Mouse (Mus musculus) MN1 (cell line): Measurements from ENCODE around the gene Zc3hc1.
"Not testable (repeated sequence)": the region's sequence is repeated elsewhere in the genome, so short reads cannot be mapped to it uniquely, and the experiment has no call there.

Experiments used
- DNase-seq: peaks from one replicate; pipeline ENCODE4 v3.0.0-alpha.2; 2016; ENCODE audit warnings: low spot score

Zc3hc1 gene

DNA sequence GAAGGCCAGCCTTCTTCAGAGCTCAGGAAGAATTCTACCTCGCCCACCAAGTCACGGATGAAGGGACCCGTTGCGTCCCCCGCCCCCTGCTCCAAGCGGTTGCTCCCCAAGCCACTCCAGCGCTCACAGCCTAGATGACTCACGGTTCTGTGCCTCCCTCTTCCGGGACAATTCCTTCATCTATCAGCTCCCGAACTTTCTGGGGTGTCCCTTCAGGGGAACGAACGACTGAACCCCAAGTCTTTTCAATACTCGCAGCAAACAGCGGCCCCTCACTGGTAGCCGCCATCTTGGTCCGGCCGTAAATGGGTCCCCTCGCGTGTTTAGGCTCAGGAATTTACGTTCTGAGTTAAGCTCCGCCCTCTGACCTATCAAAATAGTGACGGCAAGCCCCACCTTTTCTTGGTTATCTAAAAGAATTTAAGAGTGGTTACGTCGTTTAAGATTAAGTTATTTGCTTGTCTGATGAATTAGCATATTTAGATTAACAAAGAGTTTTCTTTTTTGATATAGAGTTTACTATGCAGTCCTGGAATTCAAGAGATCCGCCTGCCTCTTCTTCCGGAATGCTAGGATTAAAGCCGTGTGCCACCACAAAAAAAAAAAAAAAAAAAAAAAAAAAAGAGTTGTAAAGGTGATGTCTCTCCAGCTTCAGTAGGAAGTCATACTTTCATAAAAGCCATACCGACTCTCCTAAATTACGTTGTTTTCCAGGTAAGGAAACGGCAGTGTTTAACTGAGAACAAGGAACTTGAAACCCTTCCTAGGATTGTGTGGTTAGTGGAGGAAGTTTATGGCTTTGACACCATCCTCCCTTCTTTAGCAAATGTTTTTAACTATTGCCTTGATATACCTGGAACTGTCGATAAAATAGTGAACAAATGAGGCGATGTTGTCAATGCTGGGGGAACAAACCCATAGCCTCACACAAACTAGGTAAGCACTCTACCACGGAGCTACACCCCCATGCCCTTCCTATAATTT, at the start of gene Zc3hc1:
TSS of gene Zc3hc1 (minus strand) at position 315 of the 984 bp plus-strand sequence.
- peak; percentile 87 for DNase-seq

DNA sequence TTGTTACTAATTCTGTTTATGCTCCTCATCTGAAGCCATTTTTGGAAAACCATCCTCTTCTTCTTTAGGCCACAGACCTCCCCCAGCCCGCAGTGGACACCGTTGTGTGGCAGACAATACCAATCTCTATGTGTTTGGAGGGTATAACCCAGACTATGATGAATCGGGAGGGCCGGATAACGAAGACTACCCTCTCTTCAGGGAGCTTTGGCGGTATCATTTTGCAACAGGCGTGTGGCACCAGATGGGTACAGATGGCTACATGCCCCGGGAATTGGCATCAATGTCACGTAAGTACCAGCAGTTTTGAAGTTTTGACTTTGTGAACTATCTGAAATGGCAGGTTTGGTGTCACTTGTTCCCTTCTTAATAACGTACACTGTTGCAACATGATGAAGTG, 48.7 kb upstream of the Zc3hc1 start:
- DNase-seq, result no peak

GRCm38 (mm10) chr6:30437054-30437453, 46.2 kb upstream of the Zc3hc1 start:
- DNase-seq, result no peak

GRCm38 (mm10) chr6:30436476-30436875, 45.6 kb upstream of the Zc3hc1 start:
- DNase-seq, result no peak

DNA sequence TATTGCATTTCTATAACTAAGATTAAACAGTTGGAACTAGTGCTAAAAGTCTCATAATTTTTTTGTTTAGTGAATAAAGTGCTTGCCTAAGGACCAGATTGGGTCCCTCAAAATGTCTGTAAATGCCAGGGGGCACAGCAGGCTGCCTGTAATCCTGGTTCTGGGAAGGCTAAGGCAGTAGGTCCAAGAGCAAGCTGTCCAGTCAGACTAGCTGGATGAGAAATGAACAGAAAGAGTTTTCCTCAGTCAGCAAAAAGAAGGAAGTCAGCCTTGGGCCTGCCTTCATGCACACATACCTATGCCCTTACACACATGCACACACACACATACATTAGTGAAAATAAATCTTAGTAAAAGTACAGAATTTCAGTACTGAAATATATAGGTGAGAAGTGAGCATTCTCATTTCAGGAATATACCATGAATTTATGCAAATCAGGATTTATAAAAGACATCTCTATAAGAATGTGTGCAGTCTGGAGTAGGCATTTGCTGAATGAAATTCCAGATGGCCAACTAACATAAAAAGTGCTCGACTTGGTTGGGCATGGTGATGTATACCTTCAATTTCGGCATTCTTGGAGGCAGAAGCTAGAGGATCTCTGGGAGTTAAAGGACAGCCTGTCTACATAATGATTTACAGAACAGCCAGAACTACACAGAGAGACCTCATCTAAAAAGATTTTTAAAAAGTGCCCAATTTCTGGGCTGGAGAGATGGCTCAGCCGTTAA, 41.8 kb upstream of the Zc3hc1 start:
- no peak for DNase-seq

GRCm38 (mm10) chr6:30416801-30417200, 26.0 kb upstream of the Zc3hc1 start:
- DNase-seq, result no peak

DNA sequence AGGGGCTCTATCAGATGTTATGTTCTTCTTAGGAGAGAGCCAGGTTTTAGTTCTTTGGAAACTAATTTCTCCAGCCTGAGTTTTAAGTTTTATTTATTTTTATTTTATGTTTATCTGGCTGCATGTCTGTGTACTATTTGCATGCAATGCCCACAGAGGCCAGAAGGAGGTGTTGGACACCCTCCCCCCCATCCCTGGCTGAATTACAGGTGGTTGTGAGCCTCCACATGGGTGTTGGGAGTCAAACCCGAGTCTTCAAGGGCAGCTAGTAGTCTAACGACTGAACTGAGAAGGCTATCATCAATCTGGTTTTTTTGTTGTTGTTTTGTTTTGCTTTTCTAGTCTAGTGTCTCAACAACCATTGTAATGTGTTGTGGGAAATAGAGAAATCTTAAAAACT, 25.3 kb upstream of the Zc3hc1 start:
- DNase-seq, result no peak

DNA sequence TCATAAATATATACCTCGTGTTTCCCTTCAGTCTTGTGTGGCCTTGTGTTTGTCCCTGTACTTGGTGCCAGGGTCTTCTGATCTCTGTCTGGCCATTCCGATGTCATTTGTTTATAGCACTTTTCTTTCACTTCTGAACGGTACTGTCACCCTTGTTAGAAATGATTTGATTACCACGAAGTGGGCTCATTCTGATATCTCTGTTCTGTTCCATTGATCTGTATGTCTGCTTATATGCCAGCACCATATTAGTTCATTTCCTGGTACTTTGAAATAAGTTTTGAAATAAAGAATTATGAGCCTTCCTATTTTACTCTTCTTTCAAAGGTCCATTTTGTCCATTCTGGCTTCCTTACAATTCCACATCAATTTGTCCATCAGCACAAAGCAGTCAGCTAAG, 20.5 kb upstream of the Zc3hc1 start:
- DNase-seq, result no peak

DNA sequence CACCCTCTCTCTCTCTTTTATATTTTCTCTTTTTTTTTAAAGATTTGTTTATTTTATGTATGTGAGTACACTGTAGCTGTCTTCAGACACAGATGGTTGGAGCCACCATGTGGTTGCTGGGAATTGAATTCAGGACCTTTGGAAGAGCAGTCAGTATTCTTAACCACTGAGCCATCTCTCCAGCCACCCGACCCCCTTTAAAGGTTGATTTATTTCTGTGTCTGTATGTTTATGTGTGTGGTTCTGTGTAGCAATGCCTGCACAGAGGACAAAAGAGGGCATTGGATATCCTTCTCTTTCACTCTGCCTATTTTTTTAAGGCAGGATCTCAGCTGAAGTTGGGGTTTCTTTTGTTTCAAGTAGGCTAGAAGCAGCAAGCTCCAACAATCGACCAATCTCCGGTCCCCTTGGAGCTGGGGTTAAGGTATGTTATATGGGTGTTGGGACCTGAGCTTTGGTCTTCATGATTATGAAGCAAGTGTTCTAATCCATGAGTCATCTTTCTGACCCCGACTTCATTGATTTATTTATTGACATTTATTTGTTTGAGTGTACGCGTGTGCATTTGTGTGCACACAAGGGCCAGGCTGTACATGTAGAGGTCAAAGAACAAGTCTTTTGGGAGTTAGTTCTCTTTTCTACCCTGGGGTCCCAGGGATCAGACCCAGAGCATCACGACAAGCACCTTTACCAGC, 18.7 kb upstream of the Zc3hc1 start:
- DNase-seq, result no peak

- DNase-seq, result no peak
Measured at GRCm38 (mm10) chr6:30408276-30408675, 17.4 kb upstream of the Zc3hc1 start.

DNA sequence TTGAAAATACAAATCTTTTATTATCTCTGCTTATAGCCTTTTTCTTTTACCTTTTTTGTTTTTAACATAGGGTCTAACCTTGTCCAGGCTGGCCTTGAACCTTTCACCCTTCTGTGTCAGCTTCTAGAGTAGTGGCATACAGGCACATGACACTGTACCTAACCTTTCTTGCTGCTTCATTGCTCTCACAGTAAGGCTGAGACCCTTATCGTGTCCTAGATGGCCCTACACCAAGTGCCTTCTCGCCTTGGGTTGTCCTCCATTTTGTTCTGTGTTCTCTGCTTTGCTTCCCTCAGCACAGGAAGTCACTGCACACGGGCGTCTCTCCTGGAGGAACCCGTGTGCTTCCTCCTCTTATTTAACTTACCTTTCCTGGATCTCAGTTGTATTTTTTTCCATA, 13.8 kb upstream of the Zc3hc1 start:
- DNase-seq, result no peak

GRCm38 (mm10) chr6:30403465-30403864, 12.6 kb upstream of the Zc3hc1 start:
- DNase-seq, result peak; percentile 90

- DNase-seq, result peak; percentile 62
Measured at GRCm38 (mm10) chr6:30402091-30402491, 11.3 kb upstream of the Zc3hc1 start.

DNA sequence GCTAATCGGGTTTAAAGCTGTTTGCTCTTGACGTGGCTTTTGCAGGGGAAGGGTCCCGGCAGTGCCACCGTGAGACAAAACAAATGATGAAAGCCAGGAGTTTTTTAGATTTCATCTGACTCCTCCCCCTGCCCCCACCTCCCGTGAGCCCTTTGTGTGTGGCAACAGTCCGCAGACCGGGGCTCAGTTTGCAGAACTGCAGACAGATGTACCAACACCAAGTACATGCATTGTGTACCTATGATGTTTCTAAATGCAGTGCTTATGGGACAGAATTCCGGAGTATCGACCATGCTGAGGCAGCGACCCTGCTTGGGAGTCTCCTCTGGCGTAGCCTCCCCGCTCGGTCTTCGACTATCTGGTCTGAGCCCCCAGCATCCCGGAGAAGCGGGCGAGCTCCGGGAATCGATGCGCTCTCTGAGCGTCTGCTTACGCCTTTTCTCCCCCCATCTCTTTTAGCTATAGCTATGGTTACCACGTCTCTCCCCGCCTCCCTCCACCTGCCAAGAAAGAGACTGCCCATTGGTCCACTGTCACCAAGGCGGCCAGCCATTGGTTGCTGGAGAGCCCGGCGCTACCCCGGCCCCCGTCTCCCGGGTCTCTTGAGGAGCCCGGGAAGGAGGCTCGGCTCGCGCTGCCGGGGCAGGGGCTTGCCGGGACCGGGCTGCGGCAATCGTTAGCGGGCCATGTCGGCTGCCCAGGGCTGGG, 10.6 kb upstream of the Zc3hc1 start, which contains the start of gene Klhdc10:
TSS of gene Klhdc10 (plus strand) at position 561 of the 708 bp plus-strand sequence.
- DNase-seq, result peak; percentile 99

DNA sequence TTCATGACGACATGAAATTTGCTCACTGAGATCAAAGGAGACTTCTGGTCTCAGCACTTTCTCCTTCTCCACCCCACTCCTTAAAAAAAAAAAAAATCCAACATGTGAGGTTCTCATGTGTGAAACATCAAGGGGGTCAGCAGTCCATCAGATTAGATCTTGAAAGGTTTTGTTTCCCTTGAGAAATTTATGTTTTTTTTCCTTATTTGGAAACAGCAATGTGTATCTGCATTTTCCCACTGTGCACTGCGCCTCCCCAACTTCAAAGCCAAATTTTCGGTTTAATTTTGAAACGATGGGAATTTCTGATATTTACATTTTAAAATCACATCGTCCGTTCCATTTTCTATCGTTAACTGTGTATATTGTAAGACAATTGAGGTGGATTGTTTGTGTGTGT, 9.9 kb upstream of the Zc3hc1 start:
- DNase-seq, result peak; percentile 72

- DNase-seq, result no peak
Measured at GRCm38 (mm10) chr6:30400146-30400545, 9.3 kb upstream of the Zc3hc1 start.

DNA sequence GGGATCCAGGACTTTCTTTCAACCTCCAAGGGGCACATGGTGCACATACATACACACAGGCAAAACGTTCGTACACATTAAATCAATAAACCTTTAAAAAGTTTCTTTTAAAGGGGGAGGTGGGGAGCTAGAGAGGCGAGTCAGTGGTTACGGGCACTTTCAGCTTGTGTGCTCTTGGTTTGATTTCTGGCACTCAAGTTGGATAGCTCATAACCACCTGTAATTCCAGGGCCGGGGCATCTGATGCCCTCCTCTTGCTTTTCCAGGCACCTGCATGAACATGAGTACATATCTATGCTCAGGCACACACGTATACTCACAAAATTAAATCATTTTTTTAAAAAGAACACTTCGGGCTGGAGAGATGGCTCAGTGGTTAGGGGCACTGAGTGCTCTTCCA, 1.2 kb upstream of the Zc3hc1 start:
- DNase-seq, result no peak

GRCm38 (mm10) chr6:30390271-30390670, 557 bp downstream of the Zc3hc1 start:
- not testable (repeated sequence) for DNase-seq

GRCm38 (mm10) chr6:30381116-30381515, 9.7 kb downstream of the Zc3hc1 start:
- peak; percentile 56 for DNase-seq

DNA sequence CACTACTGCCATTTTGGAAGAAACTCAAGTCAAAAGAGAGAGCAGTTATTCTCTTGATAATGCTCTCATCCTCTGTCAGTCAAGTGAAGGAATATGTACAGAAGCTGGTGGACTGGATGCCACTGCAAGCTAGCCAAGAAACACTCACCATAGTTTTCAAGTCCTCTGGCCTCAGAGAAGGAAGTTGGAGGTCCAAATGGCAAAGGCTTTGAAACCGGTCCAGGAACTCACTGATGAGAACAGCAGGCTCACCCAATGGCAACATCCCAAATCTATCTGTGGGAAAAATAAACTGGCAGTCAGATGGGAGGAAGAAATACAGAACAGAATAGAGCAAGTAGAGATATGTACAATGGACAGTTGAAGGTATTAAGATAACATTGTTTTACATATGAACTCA, 15.0 kb downstream of the Zc3hc1 start:
- no peak for DNase-seq

DNA sequence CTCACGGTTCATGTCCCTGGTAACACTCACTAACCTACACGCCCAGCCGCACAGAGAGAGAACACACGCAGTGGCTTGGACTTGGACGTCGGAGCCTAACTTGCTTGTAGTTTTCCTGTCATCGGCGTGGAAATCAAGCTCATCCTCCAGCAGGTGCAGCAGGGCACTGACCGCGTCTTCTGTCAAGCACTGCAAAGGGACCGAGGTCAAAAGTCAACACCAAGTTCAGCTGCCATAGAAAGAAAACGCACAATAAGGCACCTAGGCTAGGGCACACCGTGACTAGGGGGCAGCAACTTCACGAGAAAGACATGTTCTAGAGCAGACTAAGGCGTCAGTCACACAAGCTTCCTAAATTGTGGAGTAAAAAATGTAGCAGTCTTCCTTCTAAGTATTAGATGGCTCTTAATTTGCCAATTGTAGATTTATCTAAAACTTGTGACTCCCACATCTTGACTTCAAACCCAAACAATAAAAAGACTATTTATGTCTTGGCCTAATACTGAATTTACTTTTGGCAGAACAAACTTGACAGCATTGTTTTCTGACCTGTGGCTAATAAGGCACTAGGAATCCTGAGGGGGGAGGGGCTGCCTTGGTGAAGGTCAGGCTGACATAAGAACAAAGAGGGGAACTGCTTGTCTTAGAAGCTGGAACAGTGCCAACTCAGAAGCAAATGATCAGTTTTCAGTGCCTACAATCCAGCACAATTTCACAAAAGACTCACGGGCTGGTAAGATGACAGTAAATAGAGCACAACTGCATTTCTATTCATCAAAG, 15.9 kb downstream of the Zc3hc1 start:
- no peak for DNase-seq
